Mouse (Mus musculus) liver, postnatal 0 days (tissue): ENCODE data around the gene Zfand2b. TPM values are rescaled to one million over a fixed set of nuclear protein-coding genes. Genes with fewer than 3 reads are reported as not detected.

Experiments used
- ATAC-seq: fragments of 200-750 bp; cut with Nextera tagmentation; 2 replicates; pipeline ENCODE4 v1.8.0; 2017; ENCODE audit warnings: mild to moderate bottlenecking, moderate library complexity
- DNase-seq: peaks from one replicate; pipeline ENCODE4 v3.0.0-alpha.2; 2016
- H3K27ac ChIP-seq: fragments of 300-500 bp; sonication (generic); 2 replicates; pipeline ENCODE4 v1.5.1; 2014; ENCODE audit warnings: antibody characterized with exemption, moderate library complexity, mild to moderate bottlenecking, low read depth
- H3K27me3 ChIP-seq: fragments of 300-500 bp; sonication (generic); 2 replicates; pipeline ENCODE4 v1.6.1; 2014; ENCODE audit warnings: low read length, control low read depth, mixed read lengths; ENCODE audit not compliant: insufficient read depth
- H3K36me3 ChIP-seq: fragments of 300-500 bp; sonication (generic); replicated peaks from 2 replicates; pipeline ENCODE4 v1.6.1; 2014; ENCODE audit warnings: mild to moderate bottlenecking, control low read depth, low read length, moderate library complexity, mixed read lengths; ENCODE audit not compliant: insufficient read depth
- H3K4me1 ChIP-seq: fragments of 300-500 bp; sonication (generic); 2 replicates; pipeline ENCODE4 v1.6.1; 2014; ENCODE audit warnings: antibody characterized with exemption, mild to moderate bottlenecking, control low read depth; ENCODE audit not compliant: insufficient read depth
- H3K4me2 ChIP-seq: fragments of 300-500 bp; sonication (generic); 2 replicates; pipeline ENCODE4 v1.6.1; 2014; ENCODE audit warnings: low read depth, mild to moderate bottlenecking, low read length, moderate library complexity, mixed read lengths
- H3K4me3 ChIP-seq: fragments of 300-500 bp; sonication (generic); 2 replicates; pipeline ENCODE4 v1.5.1; 2014; ENCODE audit warnings: low read depth, low read length
- H3K9ac ChIP-seq: fragments of 300-500 bp; sonication (generic); replicated peaks from 2 replicates; pipeline ENCODE4 v1.6.1; 2014; ENCODE audit warnings: mild to moderate bottlenecking, moderate library complexity
- H3K9me3 ChIP-seq: fragments of 300-500 bp; sonication (generic); 2 replicates; pipeline ENCODE4 v1.6.1; 2016; ENCODE audit warnings: mild to moderate bottlenecking, control low read depth, low read length, mixed read lengths
- CTCF ChIP-seq: sonication (generic); IDR thresholded peaks from 2 replicates; pipeline ENCODE4 v1.5.1; 2016; ENCODE audit warnings: antibody characterized with exemption, low read depth
- EP300 ChIP-seq: IDR thresholded peaks from 2 replicates; pipeline ENCODE4 v1.6.1; 2016; ENCODE audit warnings: antibody characterized with exemption, low read depth, mild to moderate bottlenecking
- WGBS: fragments of 180-500 bp; shearing (Covaris S2); extraction: QIAGEN DNeasy Blood & Tissue Kit; methylation state at CpG from one replicate; pipeline ENCODE4 v1.1.7; 2014; ENCODE audit not compliant: insufficient replicate concordance; 5-methylcytosine and 5-hydroxymethylcytosine counted together
- polyA plus RNA-seq: library from polyadenylated mRNA; unstranded; fragments of >200 nt; fragmentation: Nextera tagmentation; extraction: Ambion mirVana; gene quantifications from 2 replicates; pipeline ENCODE4 v1.2.1, GENCODE M21; 2015

The Zfand2b gene
- polyA plus RNA-seq, 1 experiment from 2014 or later, result 32.7 TPM

DNA sequence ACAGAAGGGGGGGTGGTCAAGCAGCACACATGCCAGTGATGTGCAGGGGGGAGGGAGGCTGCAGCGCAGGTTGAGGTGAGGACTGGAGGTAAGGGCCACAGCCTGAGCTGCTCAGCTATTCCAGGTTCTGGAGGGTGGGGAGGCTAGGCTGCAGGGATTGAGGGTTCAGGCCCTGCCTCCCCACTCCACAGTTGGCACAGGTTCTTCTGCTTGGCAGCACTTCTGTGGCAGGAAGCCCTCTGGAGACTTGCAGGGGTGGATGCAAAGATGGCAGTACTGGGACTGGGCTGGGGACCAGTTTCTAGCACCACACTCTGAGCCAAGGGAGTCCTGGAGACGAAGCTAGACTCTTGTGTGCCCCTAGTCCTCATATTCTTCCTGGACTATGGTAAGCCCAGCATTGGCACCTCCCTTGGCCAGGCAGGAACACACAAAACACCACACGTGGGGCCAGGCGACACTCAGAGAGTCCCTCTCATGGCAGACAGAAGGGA lies 13.0 kb downstream of the Zfand2b start:
- Histone ChIP-seq H3K27me3 (no peaks in the 10 kb centered on the region), H3K27ac (no peak overlapping the region)
- ATAC-seq, result no peak

DNA sequence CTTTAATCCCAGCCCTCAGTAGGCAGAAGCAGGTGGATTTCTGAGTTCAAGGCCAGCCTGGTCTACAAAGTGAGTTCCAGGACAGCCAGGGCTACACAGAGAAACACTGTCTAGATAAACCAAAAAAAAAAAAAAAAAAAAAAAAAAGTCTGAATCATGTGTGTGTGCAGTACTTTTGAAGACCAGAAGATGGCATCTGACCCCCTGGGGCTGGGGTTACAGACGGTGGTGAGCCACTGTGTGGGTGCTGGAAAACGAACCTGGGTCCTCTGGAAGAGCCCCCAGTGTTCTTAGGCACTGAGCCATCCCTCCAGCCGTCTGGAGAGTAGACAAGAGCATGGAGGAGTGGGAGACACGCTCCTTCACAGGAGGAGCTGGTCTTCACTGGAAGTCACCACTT lies 13.7 kb downstream of the Zfand2b start:
- H3K27me3 ChIP-seq, result no peaks in the 10 kb centered on the region
- H3K4me3 ChIP-seq, result no peak overlapping the region
- DNase-seq (no peak), ATAC-seq (no peak)
- peaks cover 70% of the 10 kb centered on the region for H3K36me3 ChIP-seq
- H3K9ac ChIP-seq, result no peak overlapping the region
- WGBS, result 72% methylated on average over 4 of the region's 4 CpGs
- H3K4me2 ChIP-seq, result no peak overlapping the region
- 0 out of 2 replicates have a peak, but pooled peaks cover 2% of the 10 kb centered on the region for H3K9me3 ChIP-seq
- TF ChIP-seq CTCF (peak; percentile 46), EP300 (no peak)
- H3K27ac ChIP-seq, result no peak overlapping the region
- peaks cover 13% of the 10 kb centered on the region for H3K4me1 ChIP-seq

More for the DNA sequence above, 13.0 kb downstream of the Zfand2b start:
- no peak for DNase-seq
- WGBS, result 88% methylated on average over 4 of the region's 4 CpGs
- Histone ChIP-seq H3K9ac (no peak overlapping the region), H3K4me3 (no peak overlapping the region), H3K36me3 (peaks cover 70% of the 10 kb centered on the region), H3K4me1 (peaks cover 13% of the 10 kb centered on the region), H3K4me2 (no peak overlapping the region), H3K9me3 (0 out of 2 replicates have a peak, but pooled peaks cover 2% of the 10 kb centered on the region)
- TF ChIP-seq EP300 (no peak), CTCF (no peak)

DNA sequence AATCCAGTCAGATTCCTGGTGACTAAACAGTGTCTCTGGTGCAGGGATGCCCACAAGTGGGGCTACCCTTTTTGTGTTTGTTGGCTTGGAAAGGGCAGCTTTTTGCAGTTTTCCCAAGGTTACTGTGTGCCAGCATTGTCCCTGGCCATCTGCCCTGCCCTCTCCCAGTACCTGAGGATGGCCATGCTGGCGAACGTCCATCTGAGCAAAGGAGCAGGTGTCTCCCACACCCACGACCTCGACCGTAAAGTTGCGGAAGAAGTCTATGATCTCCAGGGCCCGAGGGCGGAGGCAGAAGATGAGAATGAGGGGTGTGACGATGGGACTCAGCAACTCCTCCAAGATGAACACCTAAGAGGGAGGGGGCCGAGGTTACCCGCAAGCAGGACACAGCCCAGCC lies 17.0 kb downstream of the Zfand2b start:
- Histone ChIP-seq H3K36me3 (peaks cover 78% of the 10 kb centered on the region), H3K9me3 (0 out of 2 replicates have a peak, but pooled peaks cover 2% of the 10 kb centered on the region), H3K4me2 (no peak overlapping the region), H3K4me1 (peaks cover 19% of the 10 kb centered on the region), H3K27ac (no peak overlapping the region), H3K9ac (no peak overlapping the region), H3K4me3 (no peak overlapping the region), H3K27me3 (no peaks in the 10 kb centered on the region)
- 91% methylated on average over 11 of the region's 11 CpGs for WGBS
- TF ChIP-seq EP300, result no peak
- TF ChIP-seq CTCF, result no peak
- ATAC-seq (no peak), DNase-seq (no peak)

DNA sequence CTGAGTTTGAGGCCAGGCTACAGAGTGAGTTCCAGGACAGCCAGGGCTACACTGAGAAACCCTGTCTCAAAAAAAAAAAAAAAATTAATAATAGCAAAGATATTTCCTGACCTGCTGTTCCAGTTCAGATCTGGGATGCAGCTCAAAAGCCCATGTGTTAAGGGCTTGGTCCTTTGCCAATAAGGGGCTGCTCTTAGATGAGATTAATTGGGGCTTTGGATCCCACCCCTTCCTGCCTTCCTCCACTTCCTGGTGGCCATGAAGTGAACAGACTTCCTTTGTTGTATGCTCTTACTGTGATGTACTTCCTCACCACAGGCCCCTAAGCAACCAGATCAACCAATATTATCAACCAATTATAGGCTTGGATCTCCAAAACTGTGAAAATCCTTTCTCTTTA lies 18.7 kb downstream of the Zfand2b start:
- TF ChIP-seq EP300 (no peak), CTCF (no peak)
- Histone ChIP-seq H3K9ac (no peak overlapping the region), H3K4me2 (no peak overlapping the region), H3K27ac (no peak overlapping the region), H3K4me3 (no peak overlapping the region), H3K4me1 (peaks cover 24% of the 10 kb centered on the region), H3K9me3 (0 out of 2 replicates have a peak, but pooled peaks cover 2% of the 10 kb centered on the region), H3K36me3 (peaks cover 69% of the 10 kb centered on the region), H3K27me3 (no peaks in the 10 kb centered on the region)
- ATAC-seq, result no peak
- no peak for DNase-seq

DNA sequence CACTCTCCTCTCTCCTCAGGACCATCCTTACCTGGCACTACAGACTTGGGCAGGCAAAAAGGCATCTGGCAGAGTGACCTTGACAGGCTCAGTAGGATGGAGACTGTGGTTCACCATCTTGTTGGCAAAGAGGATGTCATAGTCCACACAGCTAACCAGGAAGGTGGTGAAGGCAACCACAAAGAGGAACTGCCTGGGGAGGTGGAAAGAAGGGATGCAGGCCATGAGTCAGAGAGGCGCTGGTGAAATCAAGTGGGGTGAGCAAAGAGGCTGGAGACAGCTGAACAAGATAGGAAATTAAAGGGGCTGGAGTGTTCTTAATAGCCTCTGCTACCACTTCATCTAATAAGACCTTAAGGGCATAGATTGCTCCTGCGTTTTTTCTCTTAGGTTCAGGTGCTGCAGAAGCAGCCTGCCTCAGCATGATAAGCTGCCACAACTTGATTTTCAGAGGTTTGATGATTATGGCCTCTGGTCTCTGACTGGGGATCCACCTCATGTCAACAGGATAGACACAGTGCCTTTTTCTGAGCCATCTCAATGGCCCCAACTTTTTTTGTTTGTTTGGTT lies 19.6 kb downstream of the Zfand2b start:
- peaks cover 24% of the 10 kb centered on the region for H3K4me1 ChIP-seq
- peaks cover 60% of the 10 kb centered on the region for H3K36me3 ChIP-seq
- H3K27ac ChIP-seq, result no peak overlapping the region
- TF ChIP-seq CTCF (no peak), EP300 (no peak)
- DNase-seq, result peak; percentile 46
- H3K9ac ChIP-seq, result no peak overlapping the region
- H3K4me3 ChIP-seq, result no peak overlapping the region
- H3K4me2 ChIP-seq, result no peak overlapping the region
- H3K9me3 ChIP-seq, result no peaks in the 10 kb centered on the region
- 45% methylated on average over 2 of the region's 2 CpGs for WGBS
- H3K27me3 ChIP-seq, result no peaks in the 10 kb centered on the region
- ATAC-seq, result no peak

DNA sequence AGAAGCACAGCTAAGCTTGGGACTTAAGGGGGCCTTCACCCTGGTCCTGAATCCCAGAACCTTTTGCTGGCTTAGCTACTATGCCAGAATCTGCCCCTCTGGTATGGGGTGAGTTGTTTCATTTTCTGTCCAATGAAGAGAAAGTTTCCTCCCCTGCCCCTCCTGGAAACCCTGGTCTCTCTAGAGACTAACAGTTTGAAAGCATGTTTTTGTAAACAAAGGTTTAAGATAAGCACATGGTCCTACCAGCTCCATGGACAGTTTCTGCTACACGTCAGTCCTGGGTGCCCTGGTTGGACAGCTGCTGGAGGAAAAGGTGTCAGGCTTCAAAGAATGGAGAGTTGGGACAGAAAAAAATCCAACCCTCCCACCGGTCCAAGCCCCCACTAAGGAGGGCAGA lies 22.1 kb downstream of the Zfand2b start:
- Histone ChIP-seq H3K4me2 (peak overlapping the region; percentile 96), H3K9me3 (no peaks in the 10 kb centered on the region), H3K9ac (peak overlapping the region; percentile 98), H3K36me3 (peaks cover 42% of the 10 kb centered on the region), H3K4me1 (peaks cover 29% of the 10 kb centered on the region), H3K27me3 (no peaks in the 10 kb centered on the region), H3K4me3 (peak overlapping the region; percentile 99), H3K27ac (peak overlapping the region; percentile 98; the same call in 1 of the 2 replicates)
- 38% methylated on average over 2 of the region's 2 CpGs for WGBS
- TF ChIP-seq CTCF (no peak), EP300 (no peak)
- DNase-seq (no peak), ATAC-seq (peak; percentile 7; the same call in 1 of the 2 replicates)
